Mouse (Mus musculus) testis, adult 2 months (tissue): Measurements from ENCODE around the gene Ctf2. TPM values are rescaled to one million over a fixed set of nuclear protein-coding genes. Genes with fewer than 3 reads are reported as not detected.
A peak's percentile ranks its signal among the peaks of the same experiment; 100 is the strongest.
"Not testable (repeated sequence)": the region's sequence is repeated elsewhere in the genome, so short reads cannot be mapped to it uniquely, and the experiment has no call there.

ENCODE experiments used
- H3K27ac ChIP-seq: fragments of 200-500 bp; 2 replicates; pipeline ENCODE4 v1.5.1; 2012; ENCODE audit warnings: low read depth, low read length; ENCODE audit not compliant: control insufficient read depth, insufficient read depth
- H3K27me3 ChIP-seq: fragments of 200-500 bp; 2 replicates; pipeline ENCODE4 v1.6.1; 2012; ENCODE audit warnings: mild to moderate bottlenecking, low read length, moderate library complexity; ENCODE audit not compliant: control insufficient read depth, insufficient read depth
- H3K36me3 ChIP-seq: fragments of 200-500 bp; 2 replicates; pipeline ENCODE4 v1.6.1; 2012; ENCODE audit warnings: mild to moderate bottlenecking, low read length; ENCODE audit not compliant: control insufficient read depth, insufficient read depth
- H3K4me1 ChIP-seq: fragments of 200-500 bp; 2 replicates; pipeline ENCODE4 v1.6.1; 2012; ENCODE audit warnings: low read length; ENCODE audit not compliant: control insufficient read depth, insufficient read depth
- H3K4me3 ChIP-seq: fragments of 200-500 bp; 2 replicates; pipeline ENCODE4 v1.5.1; 2012; ENCODE audit warnings: low read depth, mild to moderate bottlenecking, low read length, moderate library complexity, mixed read lengths; ENCODE audit not compliant: control insufficient read depth
- CTCF ChIP-seq: fragments of 200-500 bp; IDR thresholded peaks from 2 replicates; pipeline ENCODE4 v1.5.1; 2012; ENCODE audit warnings: low read depth, mild to moderate bottlenecking, inconsistent platforms, low read length, moderate library complexity; ENCODE audit not compliant: control insufficient read depth, insufficient read depth, insufficient replicate concordance
- POLR2A ChIP-seq: fragments of 200-500 bp; IDR thresholded peaks from 2 replicates; pipeline ENCODE4 v1.6.1; 2012; ENCODE audit warnings: low read depth, mild to moderate bottlenecking, inconsistent platforms, low read length, moderate library complexity; ENCODE audit not compliant: control insufficient read depth
- polyA plus RNA-seq: library from polyadenylated mRNA; depleted of rRNA; stranded (reverse); fragments of >200 nt; gene quantifications from 2 replicates; pipeline ENCODE4 v1.2.3, GENCODE M21; 2012

Gene Ctf2
- polyA plus RNA-seq, 1 experiment = not detected

DNA sequence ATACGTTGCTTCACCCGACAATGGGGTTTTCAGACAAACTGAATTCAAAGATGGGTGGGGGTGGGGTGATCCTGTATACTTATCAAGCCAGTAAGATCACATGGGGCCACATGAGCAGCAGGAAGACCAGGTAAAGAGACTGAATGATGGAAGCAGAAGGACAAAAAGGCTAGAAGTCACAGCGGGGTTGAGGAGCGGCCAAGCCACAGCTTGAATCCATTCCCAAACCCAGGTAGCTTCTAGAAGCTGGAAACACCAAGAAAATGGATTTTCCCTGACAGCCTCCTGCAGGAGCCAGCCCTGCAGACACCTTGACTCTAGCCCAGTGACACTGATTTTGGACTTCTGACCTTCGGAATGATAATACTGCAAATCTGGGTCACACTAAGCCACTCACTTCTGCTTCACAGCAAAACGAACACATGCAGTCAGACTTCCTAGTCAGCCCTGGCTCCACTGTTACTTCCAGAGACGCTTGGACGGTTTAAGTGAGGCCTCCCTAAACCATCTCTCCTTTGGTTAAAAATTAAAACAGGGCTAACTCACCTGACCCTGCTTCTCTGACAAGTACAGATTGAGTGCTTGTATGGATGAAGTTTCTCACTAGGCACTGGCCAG is 28.3 kb downstream of the Ctf2 start:
- Histone ChIP-seq H3K27ac (no peak overlapping the region), H3K4me3 (no peak overlapping the region), H3K4me1 (peaks cover 10% of the 10 kb centered on the region), H3K27me3 (no peaks in the 10 kb centered on the region), H3K36me3 (no peaks in the 10 kb centered on the region; the same call in 1 of the 2 replicates)
- no peak for TF ChIP-seq POLR2A
- no peak for TF ChIP-seq CTCF

DNA sequence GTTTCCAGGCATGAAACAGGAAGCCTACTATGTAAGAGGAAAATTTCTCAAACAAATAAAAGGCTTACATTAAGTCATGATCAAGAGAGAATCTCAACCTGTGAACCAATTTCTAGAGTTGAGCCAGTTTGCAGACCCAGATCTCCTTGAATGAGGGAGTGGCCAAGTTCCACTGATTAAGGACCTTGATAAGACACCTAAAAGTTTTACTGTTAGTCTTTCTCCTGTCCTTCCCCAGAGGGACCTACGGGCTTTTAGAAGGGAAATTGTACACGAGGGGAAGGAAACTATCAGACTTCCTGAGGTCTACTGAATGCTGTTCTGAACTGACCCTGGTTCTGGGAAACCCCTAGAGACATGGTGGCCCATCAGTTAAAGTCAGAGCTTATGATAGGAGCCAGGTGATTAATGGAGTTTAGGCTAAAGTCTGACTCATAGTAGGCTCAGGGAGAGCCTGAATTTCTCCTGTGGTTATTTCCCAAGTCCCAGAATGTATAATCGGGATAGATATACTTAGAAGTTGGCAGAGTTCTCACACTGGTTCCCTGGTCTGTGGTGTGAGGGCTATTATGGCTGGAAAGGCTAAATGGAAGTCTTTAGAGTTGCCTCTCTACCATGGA is 31.1 kb downstream of the Ctf2 start:
- Histone ChIP-seq H3K4me1 (no peaks in the 10 kb centered on the region), H3K27me3 (no peaks in the 10 kb centered on the region), H3K36me3 (no peaks in the 10 kb centered on the region), H3K4me3 (no peak overlapping the region), H3K27ac (no peak overlapping the region)
- TF ChIP-seq POLR2A (no peak), CTCF (no peak)

DNA sequence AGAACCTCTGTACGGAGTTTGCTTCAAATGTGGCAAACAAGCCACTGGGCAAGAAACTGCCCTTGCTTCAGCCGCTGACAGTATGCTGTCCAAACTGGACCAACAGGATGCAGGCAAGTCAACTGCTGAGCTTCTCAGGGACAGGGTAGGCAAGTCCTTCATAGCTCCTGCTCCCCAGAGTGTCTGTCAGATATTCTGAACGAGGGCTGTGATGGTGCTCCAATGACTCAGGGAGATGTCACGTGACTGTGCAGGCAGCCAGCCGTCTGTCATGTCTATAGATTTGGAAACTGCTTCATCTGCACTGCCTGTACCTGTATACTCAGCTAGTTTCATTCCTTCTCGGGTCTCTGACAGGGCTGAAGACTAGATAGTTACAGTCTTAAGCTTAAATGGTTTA is 33.0 kb downstream of the Ctf2 start:
- H3K4me3 ChIP-seq = no peak overlapping the region
- H3K27me3 ChIP-seq = no peaks in the 10 kb centered on the region
- H3K4me1 ChIP-seq = no peaks in the 10 kb centered on the region
- TF ChIP-seq CTCF = no peak
- no peak for TF ChIP-seq POLR2A
- no peak overlapping the region for H3K27ac ChIP-seq
- no peaks in the 10 kb centered on the region for H3K36me3 ChIP-seq

DNA sequence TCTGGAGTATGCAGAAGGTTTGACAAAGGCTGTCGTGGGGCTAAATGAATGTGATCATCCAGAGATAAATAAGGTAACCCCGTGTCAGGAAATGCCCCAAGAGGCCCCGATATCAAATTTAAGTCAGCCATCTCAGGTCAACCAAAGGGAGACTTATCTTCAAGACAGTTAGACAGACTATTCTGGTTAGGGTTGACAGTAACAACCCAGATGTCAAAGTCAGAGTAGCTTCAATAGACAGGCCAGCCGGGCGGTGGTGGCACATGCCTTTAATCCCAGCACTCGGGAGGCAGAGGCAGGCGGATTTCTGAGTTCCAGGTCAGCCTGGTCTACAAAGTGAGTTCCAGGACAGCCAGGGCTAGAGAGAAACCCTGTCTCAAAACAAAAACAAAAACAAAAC is 38.2 kb downstream of the Ctf2 start:
- not testable (repeated sequence) for H3K4me3 ChIP-seq, H3K4me1 ChIP-seq, H3K36me3 ChIP-seq, H3K27ac ChIP-seq, H3K27me3 ChIP-seq

DNA sequence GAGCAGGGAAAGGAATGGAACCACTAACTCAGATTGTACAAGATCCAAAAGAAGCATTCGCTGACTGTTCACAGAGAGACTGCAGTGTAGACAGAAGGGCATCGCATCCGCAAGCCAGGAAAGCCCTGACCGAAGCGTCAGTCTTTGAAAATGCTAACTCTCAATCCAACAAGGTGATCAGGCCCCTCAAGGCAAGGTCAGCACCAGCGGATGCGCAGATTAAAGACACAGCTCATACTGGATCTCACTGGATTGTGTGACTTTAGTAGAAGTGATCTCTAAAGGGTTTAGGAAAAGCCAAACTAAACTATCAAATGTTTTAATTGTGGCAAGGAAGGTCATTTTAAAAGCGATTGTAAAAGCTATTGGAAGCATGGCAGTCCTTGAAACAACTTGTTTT is 38.7 kb downstream of the Ctf2 start:
- Histone ChIP-seq H3K27ac (no peak overlapping the region), H3K4me3 (no peak overlapping the region), H3K27me3 (no peaks in the 10 kb centered on the region), H3K4me1 (peaks cover 7% of the 10 kb centered on the region), H3K36me3 (no peaks in the 10 kb centered on the region)
- TF ChIP-seq POLR2A = no peak
- no peak for TF ChIP-seq CTCF

DNA sequence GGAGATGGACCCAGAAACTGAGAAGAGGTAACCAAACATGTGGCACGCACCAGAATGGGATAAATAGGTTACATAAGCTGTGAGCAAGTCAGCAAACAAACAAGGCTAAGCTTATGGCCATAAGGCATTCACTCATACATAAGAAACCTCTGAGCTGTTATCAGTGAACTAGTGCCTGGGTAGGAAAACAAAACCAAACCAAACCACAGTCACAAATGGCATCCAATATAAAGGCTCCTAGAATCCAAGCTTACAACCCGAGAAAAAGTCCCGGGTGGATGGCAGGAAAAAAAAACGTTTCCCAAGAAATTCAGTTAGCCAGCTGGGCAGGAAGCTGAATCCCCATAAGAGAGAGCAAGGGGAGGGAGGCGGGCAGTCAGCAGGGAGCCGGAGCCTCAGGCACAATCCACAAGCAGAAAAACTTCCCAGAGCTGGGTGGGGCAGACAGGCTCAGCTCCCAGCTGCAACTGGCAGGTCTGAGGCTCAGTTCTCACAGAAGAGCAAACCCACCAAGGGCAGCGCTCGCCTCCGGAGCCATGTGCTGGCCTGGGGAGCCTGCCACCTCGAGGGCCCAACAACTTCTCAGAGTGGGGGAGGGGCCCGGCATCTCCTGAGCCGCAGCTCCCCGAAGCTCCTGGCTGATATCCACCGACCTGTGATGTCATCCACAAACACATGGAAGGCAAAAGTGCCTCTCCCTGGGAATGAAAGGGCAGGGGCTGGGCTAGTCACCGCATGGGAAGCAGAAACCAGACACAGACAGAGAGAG is 40.6 kb downstream of the Ctf2 start:
- peak overlapping the region; percentile 62 for H3K27ac ChIP-seq
- H3K36me3 ChIP-seq = no peaks in the 10 kb centered on the region
- H3K4me3 ChIP-seq = peak overlapping the region; percentile 2; the same call in 1 of the 2 replicates
- H3K27me3 ChIP-seq = no peaks in the 10 kb centered on the region
- no peak for TF ChIP-seq CTCF
- TF ChIP-seq POLR2A = no peak
- peaks cover 7% of the 10 kb centered on the region for H3K4me1 ChIP-seq

DNA sequence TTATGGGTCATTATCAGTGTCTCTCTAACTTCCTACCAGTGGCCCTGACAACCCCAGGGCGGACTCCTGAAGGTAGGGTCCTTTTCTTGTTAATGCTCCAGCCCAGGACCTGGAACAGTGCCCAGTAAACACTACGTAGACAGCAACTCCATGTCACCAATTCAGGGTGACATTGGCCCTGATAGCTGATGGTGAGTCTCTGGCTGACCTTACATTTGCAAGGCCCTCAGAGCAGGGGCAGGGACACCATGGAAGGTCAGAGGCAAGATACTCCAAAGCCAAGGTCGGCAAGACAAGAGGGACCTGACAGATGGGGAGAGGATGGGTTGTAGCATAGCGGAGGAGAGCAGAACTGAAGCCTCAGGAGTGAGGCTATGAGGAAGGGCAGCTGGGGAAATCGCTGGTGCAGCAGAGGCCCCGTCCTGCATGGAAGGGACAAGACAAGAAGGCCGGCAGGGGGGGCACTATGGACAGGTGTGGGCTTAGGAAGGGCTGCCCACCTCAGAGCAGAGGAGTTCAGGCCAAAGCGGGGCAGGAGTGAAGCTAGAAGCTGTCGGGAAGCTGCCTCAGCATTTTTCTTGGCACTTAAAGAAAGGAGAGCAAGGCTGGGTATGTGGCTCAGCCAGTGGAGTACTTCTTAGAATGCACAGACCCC is 42.2 kb downstream of the Ctf2 start:
- Histone ChIP-seq H3K27ac (no peak overlapping the region), H3K27me3 (no peaks in the 10 kb centered on the region), H3K36me3 (no peaks in the 10 kb centered on the region), H3K4me1 (peaks cover 7% of the 10 kb centered on the region), H3K4me3 (peak overlapping the region; percentile 20; the same call in 1 of the 2 replicates)
- no peak for TF ChIP-seq CTCF
- TF ChIP-seq POLR2A = no peak
